ENCODE assay signal across 25 mouse cellular contexts in the genomic region with DNA sequence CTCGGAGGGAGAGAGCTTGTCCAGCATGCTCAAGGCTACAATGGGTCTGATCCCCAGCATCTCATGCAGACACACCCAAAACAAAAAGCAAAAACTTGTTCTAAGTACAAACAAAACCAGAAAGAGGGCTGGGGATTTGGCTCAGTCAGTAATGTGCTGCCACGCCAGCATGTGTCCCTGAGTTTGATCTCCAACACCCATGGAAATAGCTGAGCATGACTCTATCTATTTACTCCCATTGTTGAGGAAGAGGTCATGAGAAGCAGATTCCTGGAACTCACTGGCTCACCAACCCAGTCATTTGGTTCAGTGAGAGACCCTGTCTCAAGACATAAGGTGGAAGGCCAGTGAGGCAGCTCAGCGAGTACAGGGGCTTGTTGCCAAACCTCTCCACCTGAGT. TPM values are rescaled to one million over a fixed set of nuclear protein-coding genes. Genes with fewer than 3 reads are reported as not detected.
DNase-seq lines count a peak whose midpoint lies in the region; ATAC-seq and TF ChIP-seq lines count a peak whose summit lies in the region.
"Had no signal": no experiment of that assay in that cellular context is flagged by ENCODE, and none has a peak within 500 bp of the region (broad histone marks: within the 10 kb centered on the region; RNA-seq: fewer than 3 reads in every experiment).

No protein-coding gene starts in this region.

- peak overlapping the region; percentile 79 for H3K27ac ChIP-seq in heart, adult 2 months
- H3K27ac ChIP-seq in kidney, adult 2 months (ENCODE audit: insufficient read depth, low read depth, low read length), result 0 out of 2 replicates have a peak overlapping the region, but pooled peaks have one; percentile 8
- H3K27ac ChIP-seq in kidney, embryonic 15.5 days, result no peak overlapping the region
- H3K27ac ChIP-seq in midbrain, embryonic 11.5 days (ENCODE audit: low read depth, low read length), result no peak overlapping the region
- H3K27ac ChIP-seq in midbrain, embryonic 16.5 days (ENCODE audit: low read length), result no peak overlapping the region
- H3K27ac ChIP-seq: embryonic facial prominence, embryonic 12.5 days; embryonic facial prominence, embryonic 15.5 days; hindbrain, embryonic 14.5 days; hindbrain, postnatal 0 days had no signal

- no peak for DNase-seq in heart, adult 2 months
- no peak for DNase-seq in heart, postnatal 4 days
- no peak for DNase-seq in kidney, adult 2 months
- peak; percentile 14 for DNase-seq in midbrain, embryonic 11.5 days (ENCODE audit: low spot score, missing footprints)
- DNase-seq: adrenal gland, postnatal 10 days; cerebellum, adult 11 months; cerebellum, adult 2 months; cerebellum, adult 9-11 months; cerebellum, postnatal 25 days; forebrain, postnatal 0 days; gastrocnemius, postnatal 36 days; heart, postnatal 36 days had no signal

- H3K9me3 ChIP-seq in kidney, embryonic 15.5 days (replicated peaks), result no peaks in the 10 kb centered on the region
- no peaks in the 10 kb centered on the region for H3K9me3 ChIP-seq in midbrain, embryonic 11.5 days (ENCODE audit: control insufficient read depth, low read length)
- no peaks in the 10 kb centered on the region for H3K9me3 ChIP-seq in midbrain, embryonic 16.5 days (replicated peaks; ENCODE audit: control insufficient read depth, low read length, poor library complexity, severe bottlenecking)
- H3K9me3 ChIP-seq: embryonic facial prominence, embryonic 12.5 days; embryonic facial prominence, embryonic 15.5 days; heart, embryonic 12.5 days; heart, embryonic 15.5 days had no signal

- peaks cover 6% of the 10 kb centered on the region for H3K79me2 ChIP-seq in heart, adult 2 months (replicated peaks; ENCODE audit: control insufficient read depth, insufficient read depth, low read length)

- no peak for TF ChIP-seq CTCF in heart, adult 2 months (IDR thresholded peaks at IDR 0.05)
- no peak for TF ChIP-seq CTCF in kidney, adult 2 months (conservative IDR thresholded peaks at IDR 0.05; ENCODE audit: insufficient read depth, insufficient read length, low read depth, low read length)

- TF ChIP-seq EP300 in heart, adult 2 months (IDR thresholded peaks at IDR 0.05; ENCODE audit: insufficient read depth, low read depth, low read length), result no peak

- no peak overlapping the region for H3K9ac ChIP-seq in heart, adult 2 months (ENCODE audit: low read depth, low read length)
- H3K9ac ChIP-seq in kidney, embryonic 15.5 days, result no peak overlapping the region
- no peak overlapping the region for H3K9ac ChIP-seq in midbrain, embryonic 11.5 days (ENCODE audit: low read length)
- H3K9ac ChIP-seq in midbrain, embryonic 16.5 days (ENCODE audit: low read depth, low read length), result no peak overlapping the region
- H3K9ac ChIP-seq: embryonic facial prominence, embryonic 12.5 days; embryonic facial prominence, embryonic 15.5 days; forebrain, postnatal 0 days; heart, embryonic 12.5 days; heart, embryonic 15.5 days; hindbrain, embryonic 14.5 days had no signal

- no peaks in the 10 kb centered on the region for H3K27me3 ChIP-seq in heart, adult 2 months (ENCODE audit: control insufficient read depth, insufficient read depth, low read length)
- no peaks in the 10 kb centered on the region for H3K27me3 ChIP-seq in kidney, adult 2 months (replicated peaks; ENCODE audit: control insufficient read depth, insufficient read depth, low read length)
- no peaks in the 10 kb centered on the region for H3K27me3 ChIP-seq in kidney, embryonic 15.5 days
- H3K27me3 ChIP-seq in midbrain, embryonic 11.5 days (ENCODE audit: control insufficient read depth, insufficient read depth, low read length), result no peaks in the 10 kb centered on the region
- no peaks in the 10 kb centered on the region for H3K27me3 ChIP-seq in midbrain, embryonic 16.5 days (ENCODE audit: control insufficient read depth, insufficient read depth, low read depth, low read length)
- H3K27me3 ChIP-seq: embryonic facial prominence, embryonic 12.5 days; embryonic facial prominence, embryonic 15.5 days; heart, embryonic 12.5 days; heart, embryonic 15.5 days had no signal

- H3K4me2 ChIP-seq in kidney, embryonic 15.5 days, result no peak overlapping the region
- no peak overlapping the region for H3K4me2 ChIP-seq in midbrain, embryonic 11.5 days
- no peak overlapping the region for H3K4me2 ChIP-seq in midbrain, embryonic 16.5 days (ENCODE audit: low read length)
- H3K4me2 ChIP-seq: embryonic facial prominence, embryonic 12.5 days; embryonic facial prominence, embryonic 15.5 days; heart, embryonic 12.5 days; heart, embryonic 15.5 days; hindbrain, embryonic 14.5 days had no signal

- H3K4me1 ChIP-seq in heart, adult 2 months (ENCODE audit: control insufficient read depth, insufficient read depth, low read length), result peaks cover 33% of the 10 kb centered on the region
- peaks cover 42% of the 10 kb centered on the region for H3K4me1 ChIP-seq in kidney, adult 2 months (ENCODE audit: control insufficient read depth, insufficient read depth, low read length)
- 0 out of 2 replicates have a peak, but pooled peaks cover 9% of the 10 kb centered on the region for H3K4me1 ChIP-seq in kidney, embryonic 15.5 days
- H3K4me1 ChIP-seq in midbrain, embryonic 11.5 days (ENCODE audit: control insufficient read depth, insufficient read depth, low read length), result no peaks in the 10 kb centered on the region
- H3K4me1 ChIP-seq in midbrain, embryonic 16.5 days (ENCODE audit: control insufficient read depth, insufficient read depth, low read length), result peaks cover 5% of the 10 kb centered on the region; the same call in 1 of the 2 replicates

- no peak for TF ChIP-seq POLR2A in heart, adult 2 months (IDR thresholded peaks at IDR 0.05; ENCODE audit: insufficient read depth, low read depth, low read length)
- TF ChIP-seq POLR2A in kidney, adult 2 months (IDR thresholded peaks at IDR 0.05; ENCODE audit: low read depth, low read length), result no peak

- H3K36me3 ChIP-seq in heart, adult 2 months (ENCODE audit: control insufficient read depth, insufficient read depth, low read length), result peaks cover 28% of the 10 kb centered on the region
- no peaks in the 10 kb centered on the region for H3K36me3 ChIP-seq in kidney, adult 2 months (ENCODE audit: control insufficient read depth, insufficient read depth, low read length)
- H3K36me3 ChIP-seq in kidney, embryonic 15.5 days, result no peaks in the 10 kb centered on the region
- H3K36me3 ChIP-seq in midbrain, embryonic 11.5 days (ENCODE audit: control insufficient read depth, insufficient read depth, low read length), result no peaks in the 10 kb centered on the region
- H3K36me3 ChIP-seq in midbrain, embryonic 16.5 days (ENCODE audit: control insufficient read depth, insufficient read depth, low read length), result no peaks in the 10 kb centered on the region
- H3K36me3 ChIP-seq: embryonic facial prominence, embryonic 12.5 days; heart, embryonic 12.5 days; heart, embryonic 15.5 days had no signal

- ATAC-seq in kidney, embryonic 15.5 days (replicated peaks; ENCODE audit: low FRiP score), result no peak
- no peak for ATAC-seq in midbrain, embryonic 11.5 days (ENCODE audit: low FRiP score)
- ATAC-seq in midbrain, embryonic 16.5 days, result no peak
- ATAC-seq: activated CD4-positive, CD25-positive, alpha-beta regulatory T cell, adult 4 months; CD4-positive, CD25-positive, alpha-beta regulatory T cell, adult 4 months; forebrain, embryonic 14.5 days; forebrain, postnatal 0 days; hindbrain, postnatal 0 days; inflammation-experienced regulatory T-cells, adult 6 months; intestine, embryonic 16.5 days had no signal

- WGBS in heart, adult 2 months, result 63% methylated on average over 3 of the region's 3 CpGs
- 64% methylated on average over 3 of the region's 3 CpGs for WGBS in kidney, adult 2 months
- WGBS in kidney, embryonic 15.5 days, result 85% methylated on average over 3 of the region's 3 CpGs
- 88% methylated on average over 3 of the region's 3 CpGs for WGBS in midbrain, embryonic 11.5 days
- 88% methylated on average over 3 of the region's 3 CpGs for WGBS in midbrain, embryonic 16.5 days

- H3K4me3 ChIP-seq in heart, adult 2 months, result no peak overlapping the region
- H3K4me3 ChIP-seq in kidney, adult 2 months (ENCODE audit: insufficient read depth, low read depth, low read length), result no peak overlapping the region
- H3K4me3 ChIP-seq in kidney, embryonic 15.5 days (replicated peaks), result no peak overlapping the region
- no peak overlapping the region for H3K4me3 ChIP-seq in midbrain, embryonic 11.5 days (ENCODE audit: low read depth, low read length)
- no peak overlapping the region for H3K4me3 ChIP-seq in midbrain, embryonic 16.5 days (ENCODE audit: low read depth, low read length)
- H3K4me3 ChIP-seq: embryonic facial prominence, embryonic 12.5 days; embryonic facial prominence, embryonic 15.5 days; heart, embryonic 12.5 days; heart, embryonic 15.5 days had no signal

- intact Hi-C loops in heart, adult 2 months (cut with DNase I), result no loop called here

RNA-seq across cellular contexts. Expression of a gene that starts 40.6 kb away (rescaled TPM):
- total RNA-seq in heart, adult 2 months (2021), result 100 to 1,000 TPM; 112 to 145 TPM
- polyA plus RNA-seq in heart, adult 2 months (2012; rRNA removed), result 24.6 and 42.3 TPM in 2 replicates
- total RNA-seq in heart, postnatal 4 days (2021), result 100 to 1,000 TPM; 118 to 122 TPM
- polyA plus RNA-seq in kidney, adult 2 months (2012; rRNA removed), result 26.8 and 33.7 TPM in 2 replicates
- 35.5 and 36.5 TPM in 2 replicates for polyA plus RNA-seq in kidney, embryonic 15.5 days (2015; fragmentation: Nextera tagmentation; extraction: Ambion mirVana)
- polyA plus RNA-seq in midbrain, embryonic 11.5 days (2014; fragmentation: Nextera tagmentation; extraction: Ambion mirVana), result 31.5 and 31.7 TPM in 2 replicates
- polyA plus RNA-seq in midbrain, embryonic 16.5 days (2015; fragmentation: Nextera tagmentation; extraction: Ambion mirVana), result 48.6 and 54.1 TPM in 2 replicates

Comparison
In these comparisons a context has a peak if more than half of its experiments do, and no peak if none do; other contexts are left out.
1. H3K27ac ChIP-seq: peak in heart, adult 2 months (single experiment) and kidney, adult 2 months (single experiment); none in kidney, embryonic 15.5 days (single experiment), midbrain, embryonic 11.5 days (single experiment) and midbrain, embryonic 16.5 days (single experiment).